8 mouse cellular contexts compared by ENCODE assay signal in the genomic region with DNA sequence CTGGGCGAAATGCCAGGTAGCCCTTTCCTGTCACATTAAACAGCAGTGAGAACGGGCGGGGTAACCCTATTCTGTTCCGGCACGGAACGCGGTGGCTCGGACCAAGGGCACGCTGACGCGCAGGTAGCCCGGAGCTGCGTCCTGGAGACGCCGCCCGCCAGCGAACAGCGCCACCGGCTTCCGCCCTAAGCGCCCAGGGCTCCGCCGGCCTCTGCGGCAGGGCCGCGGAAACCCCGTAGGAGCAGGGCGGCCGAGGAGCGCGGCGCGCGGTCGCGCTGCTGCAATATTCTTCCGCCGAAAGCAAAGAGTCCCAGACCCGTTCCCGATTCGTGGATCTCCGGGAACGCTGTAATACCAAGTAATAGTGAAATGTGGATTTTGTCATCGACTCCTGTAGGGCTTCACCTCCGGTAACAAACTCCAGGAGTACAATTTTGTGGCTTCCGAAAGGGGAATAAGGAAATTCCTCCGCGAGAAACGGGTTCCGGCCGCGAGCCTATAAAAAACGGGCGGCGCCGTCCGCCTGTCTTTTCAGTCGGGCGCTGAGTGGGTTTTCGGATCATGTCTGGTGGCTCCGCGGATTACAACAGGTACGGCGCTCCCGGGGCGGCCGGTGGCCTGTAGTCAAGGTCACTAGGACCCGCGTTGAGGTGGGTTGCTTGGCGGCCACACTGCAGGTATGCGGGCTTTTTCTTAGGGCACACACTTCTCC. TPM values are rescaled to one million over a fixed set of nuclear protein-coding genes. Genes with fewer than 3 reads are reported as not detected.
A peak's percentile ranks its signal among the peaks of the same experiment; 100 is the strongest.
DNase-seq lines count a peak whose midpoint lies in the region; ATAC-seq lines count a peak whose summit lies in the region.

A gene (plus strand): TSS at position 214 of the 712 bp plus-strand sequence.

- no peaks in the 10 kb centered on the region for H3K9me3 ChIP-seq in hindbrain, embryonic 12.5 days (replicated peaks)

- H3K4me3 ChIP-seq in hindbrain, embryonic 12.5 days = peak within 1 kb of the TSS; percentile 93

- peaks cover 34% of the 10 kb centered on the region for H3K36me3 ChIP-seq in hindbrain, embryonic 12.5 days

- peak within 1 kb of the TSS; percentile 95 for H3K27ac ChIP-seq in hindbrain, embryonic 12.5 days

- H3K9ac ChIP-seq in hindbrain, embryonic 12.5 days = peak within 1 kb of the TSS; percentile 98

- DNase-seq in Muller cell, postnatal 12 days (ENCODE audit: inconsistent ontology term) = peak; percentile 96
- DNase-seq in cerebellum, adult 9-11 months = peak; percentile 96
- peak; percentile 88 to 90 for DNase-seq in frontal cortex, postnatal 10 days (ENCODE audit: low spot score in 2 of 2)
- DNase-seq in layer of hippocampus, postnatal 14 days (ENCODE audit: low spot score in 2 of 2) = peak; percentile 92 to 96
- peak; percentile 92 for DNase-seq in lung, postnatal 14 days
- peak; percentile 94 for DNase-seq in retina, adult 2 months (ENCODE audit: low read depth, low spot score)
- peak; percentile 92 to 93 for DNase-seq in thymus, postnatal 36 days

- H3K27me3 ChIP-seq in hindbrain, embryonic 12.5 days = peaks cover 4% of the 10 kb centered on the region; the same call in 1 of the 2 replicates

- peaks cover 27% of the 10 kb centered on the region for H3K4me1 ChIP-seq in hindbrain, embryonic 12.5 days

- peak; percentile 88 for ATAC-seq in hindbrain, embryonic 12.5 days (ENCODE audit: low FRiP score)

- peak within 1 kb of the TSS; percentile 94 for H3K4me2 ChIP-seq in hindbrain, embryonic 12.5 days (replicated peaks)

- under 1% methylated on average over 71 of the region's 71 CpGs for whole genome bisulfite sequencing in hindbrain, embryonic 12.5 days

RNA-seq across cellular contexts. Expression of the gene that starts here (rescaled TPM):
- 240 and 269 TPM in 2 replicates for polyA plus RNA-seq in hindbrain, embryonic 12.5 days (2016; fragmentation: Nextera tagmentation; extraction: Ambion mirVana)
- total RNA-seq in layer of hippocampus, postnatal 14 days (2021) = 100 to 1,000 TPM; 713 to 771 TPM

Comparison
In these comparisons a context has a peak if more than half of its experiments do, and no peak if none do; other contexts are left out.
1. Peak in every context shown above with its lines: DNase-seq, ATAC-seq, H3K4me3 ChIP-seq and H3K27ac ChIP-seq.